Mouse (Mus musculus): ENCODE data around the gene Zbtb48. TPM values are rescaled to one million over a fixed set of nuclear protein-coding genes. Genes with fewer than 3 reads are reported as not detected.

Zbtb48 gene
- polyA plus RNA-seq, 2 experiments, result 25.4 to 41.5 TPM

DNA sequence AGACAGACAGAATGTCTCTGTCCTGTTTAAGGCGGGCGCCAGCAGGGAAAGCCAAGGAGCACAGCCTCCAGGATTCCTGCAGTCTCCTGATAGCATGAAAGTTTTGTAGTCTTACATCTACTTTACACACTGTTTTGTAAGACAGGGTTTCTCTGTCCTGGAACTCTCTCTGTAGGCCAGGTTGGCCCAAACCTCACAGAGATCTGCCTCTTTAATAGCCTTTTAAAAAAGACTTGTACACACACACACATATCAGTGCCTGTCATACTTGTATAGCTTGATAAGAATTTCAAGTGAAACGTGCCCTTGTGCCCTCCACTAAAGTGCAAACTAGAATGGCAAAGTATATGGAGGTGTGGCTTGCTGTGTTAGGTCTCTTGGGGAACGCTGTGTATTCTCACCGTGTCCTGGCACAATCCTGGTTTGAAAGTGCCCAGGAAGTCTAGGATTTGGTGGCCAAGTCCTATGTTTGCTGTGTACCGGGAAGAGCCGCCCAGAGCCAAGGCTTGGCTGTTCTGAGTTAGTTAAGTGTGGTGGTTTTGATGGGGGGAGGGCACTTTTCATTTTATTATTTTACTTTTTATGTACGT is 16.2 kb downstream of the Zbtb48 start:
- peaks cover 28% of the 10 kb centered on the region for H3K4me1 ChIP-seq (ENCODE audit: control insufficient read depth, insufficient read depth, low read length)
- H3K27me3 ChIP-seq (ENCODE audit: control insufficient read depth, insufficient read depth, low read length), result no peaks in the 10 kb centered on the region
- no peak for TF ChIP-seq POLR2A (IDR thresholded peaks at IDR 0.05; ENCODE audit: borderline replicate concordance, extremely low read depth, insufficient read depth, insufficient read length)
- H3K36me3 ChIP-seq (ENCODE audit: control insufficient read depth, insufficient read depth, low read length), result peaks cover 37% of the 10 kb centered on the region
- DNase-seq (ENCODE audit: low spot score) (no peak), ATAC-seq (ENCODE audit: low FRiP score, low read depth) (no peak)
- no peak overlapping the region for H3K27ac ChIP-seq (replicated peaks; ENCODE audit: low read depth, low read length)
- peak overlapping the region; percentile 74 for H3K9ac ChIP-seq (ENCODE audit: low read depth, low read length, severe bottlenecking)
- H3K9me3 ChIP-seq (ENCODE audit: control insufficient read depth, low read length), result no peaks in the 10 kb centered on the region
- H3K4me3 ChIP-seq (replicated peaks; ENCODE audit: low read length), result peak overlapping the region; percentile 81
- peak overlapping the region; percentile 100 for H3K4me2 ChIP-seq (replicated peaks; ENCODE audit: low read depth, low read length, severe bottlenecking)
- whole genome bisulfite sequencing, result 76% methylated on average over 8 of the region's 8 CpGs

DNA sequence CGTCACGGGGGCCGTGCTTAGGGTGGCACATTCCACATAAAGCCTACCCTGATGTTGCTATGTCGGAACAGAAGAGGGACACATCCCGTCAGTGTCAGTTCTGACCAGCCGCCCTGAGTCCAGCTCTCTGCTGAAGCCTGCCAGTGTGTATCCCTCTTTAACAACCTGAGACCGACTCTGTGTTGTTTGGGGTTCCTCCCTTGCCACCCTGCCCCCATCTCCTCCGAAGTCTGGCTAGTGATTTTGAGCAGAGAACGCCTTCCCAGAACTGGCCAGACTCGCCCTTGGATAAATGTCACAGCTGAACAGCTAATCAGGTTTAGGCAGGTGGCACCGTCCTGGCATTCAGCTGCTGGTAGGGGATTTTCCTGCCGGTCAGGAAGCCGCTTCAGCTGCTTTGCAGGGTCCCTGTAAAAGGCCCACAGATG is 16.8 kb downstream of the Zbtb48 start:
- Histone ChIP-seq H3K4me1 (ENCODE audit: control insufficient read depth, insufficient read depth, low read length) (peaks cover 28% of the 10 kb centered on the region), H3K9me3 (ENCODE audit: control insufficient read depth, low read length) (no peaks in the 10 kb centered on the region), H3K27ac (replicated peaks; ENCODE audit: low read depth, low read length) (no peak overlapping the region; the same call in 1 of the 2 replicates), H3K36me3 (ENCODE audit: control insufficient read depth, insufficient read depth, low read length) (peaks cover 32% of the 10 kb centered on the region), H3K27me3 (ENCODE audit: control insufficient read depth, insufficient read depth, low read length) (no peaks in the 10 kb centered on the region), H3K4me2 (replicated peaks; ENCODE audit: low read depth, low read length, severe bottlenecking) (peak overlapping the region; percentile 100), H3K9ac (ENCODE audit: low read depth, low read length, severe bottlenecking) (peak overlapping the region; percentile 74), H3K4me3 (replicated peaks; ENCODE audit: low read length) (peak overlapping the region; percentile 81)
- ATAC-seq (ENCODE audit: low FRiP score, low read depth) (no peak), DNase-seq (ENCODE audit: low spot score) (no peak)
- 16% methylated on average over 13 of the region's 13 CpGs for WGBS
- no peak for TF ChIP-seq POLR2A (IDR thresholded peaks at IDR 0.05; ENCODE audit: borderline replicate concordance, extremely low read depth, insufficient read depth, insufficient read length)

DNA sequence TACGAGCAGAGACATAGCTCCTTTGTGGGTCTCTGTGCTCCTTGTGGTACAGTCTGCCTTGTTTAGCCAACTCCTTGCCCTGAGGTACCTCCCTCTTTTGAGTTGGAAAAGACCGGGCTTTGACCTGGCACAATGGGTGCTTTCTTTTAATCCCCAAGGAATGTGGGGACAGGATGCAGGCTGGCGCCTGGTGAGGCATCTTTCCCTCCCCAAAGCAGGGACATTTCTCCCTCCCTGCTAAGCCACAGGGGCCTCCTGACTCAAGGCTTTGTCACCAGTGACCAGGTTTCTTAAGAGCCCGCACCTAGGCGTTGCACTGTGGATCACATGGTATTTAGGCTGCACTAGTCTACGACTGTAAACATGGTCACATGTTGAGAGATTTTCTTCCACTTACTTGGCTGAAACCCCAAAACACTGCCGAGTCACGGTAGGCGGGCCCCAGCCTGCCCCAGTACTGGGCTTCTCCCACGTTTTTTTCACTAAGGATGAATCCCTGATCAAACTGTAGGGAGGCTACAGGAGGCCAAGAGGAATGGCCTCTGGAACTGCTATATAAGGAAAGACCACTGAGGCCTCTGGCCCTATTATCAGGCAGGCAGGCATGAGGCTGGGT is 17.3 kb downstream of the Zbtb48 start:
- Histone ChIP-seq H3K4me3 (replicated peaks; ENCODE audit: low read length) (peak overlapping the region; percentile 81), H3K27ac (replicated peaks; ENCODE audit: low read depth, low read length) (peak overlapping the region; percentile 87), H3K4me1 (ENCODE audit: control insufficient read depth, insufficient read depth, low read length) (peaks cover 28% of the 10 kb centered on the region), H3K4me2 (replicated peaks; ENCODE audit: low read depth, low read length, severe bottlenecking) (peak overlapping the region; percentile 100), H3K9me3 (ENCODE audit: control insufficient read depth, low read length) (no peaks in the 10 kb centered on the region), H3K27me3 (ENCODE audit: control insufficient read depth, insufficient read depth, low read length) (no peaks in the 10 kb centered on the region), H3K36me3 (ENCODE audit: control insufficient read depth, insufficient read depth, low read length) (peaks cover 27% of the 10 kb centered on the region), H3K9ac (ENCODE audit: low read depth, low read length, severe bottlenecking) (peak overlapping the region; percentile 74)
- WGBS, result 2% methylated on average over 10 of the region's 10 CpGs
- TF ChIP-seq POLR2A (IDR thresholded peaks at IDR 0.05; ENCODE audit: borderline replicate concordance, extremely low read depth, insufficient read depth, insufficient read length), result no peak
- no peak for ATAC-seq (ENCODE audit: low FRiP score, low read depth)
- DNase-seq (ENCODE audit: low spot score), result peak; percentile 50

DNA sequence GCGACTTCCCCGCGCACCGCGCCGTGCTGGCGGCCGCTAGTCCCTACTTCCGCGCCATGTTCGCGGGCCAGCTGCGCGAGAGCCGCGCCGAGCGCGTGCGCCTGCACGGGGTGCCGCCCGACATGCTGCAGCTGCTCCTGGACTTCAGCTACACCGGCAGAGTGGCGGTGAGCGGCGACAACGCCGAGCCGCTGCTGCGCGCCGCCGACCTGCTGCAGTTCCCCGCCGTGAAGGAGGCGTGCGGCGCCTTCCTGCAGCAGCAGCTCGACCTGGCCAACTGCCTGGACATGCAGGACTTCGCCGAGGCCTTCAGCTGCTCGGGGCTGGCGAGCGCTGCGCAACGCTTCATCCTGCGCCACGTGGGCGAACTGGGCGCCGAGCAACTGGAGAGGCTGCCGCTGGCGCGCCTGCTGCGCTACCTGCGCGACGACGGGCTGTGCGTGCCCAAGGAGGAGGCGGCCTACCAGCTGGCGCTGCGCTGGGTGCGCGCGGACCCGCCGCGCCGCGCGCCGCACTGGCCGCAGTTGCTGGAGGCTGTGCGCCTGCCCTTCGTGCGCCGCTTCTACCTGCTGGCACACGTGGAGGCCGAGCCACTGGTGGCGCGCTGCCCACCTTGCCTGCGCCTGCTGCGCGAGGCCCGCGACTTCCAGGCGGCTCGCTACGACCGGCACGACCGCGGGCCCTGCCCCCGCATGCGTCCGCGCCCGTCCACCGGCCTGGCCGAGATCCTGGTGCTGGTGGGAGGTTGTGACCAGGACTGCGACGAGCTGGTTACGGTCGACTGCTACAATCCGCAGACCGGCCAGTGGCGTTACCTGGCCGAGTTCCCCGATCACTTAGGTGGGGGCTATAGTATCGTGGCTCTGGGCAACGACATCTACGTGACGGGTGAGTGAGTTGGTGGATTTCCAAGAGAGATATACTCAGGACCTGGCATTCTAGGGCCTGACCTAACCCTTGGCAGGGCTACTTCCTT is 18.1 kb downstream of the Zbtb48 start:
- peak overlapping the region; percentile 100 for H3K4me2 ChIP-seq (replicated peaks; ENCODE audit: low read depth, low read length, severe bottlenecking)
- H3K27ac ChIP-seq (replicated peaks; ENCODE audit: low read depth, low read length), result peak overlapping the region; percentile 87
- DNase-seq (ENCODE audit: low spot score), result no peak
- peak; percentile 79 for ATAC-seq (ENCODE audit: low FRiP score, low read depth)
- WGBS, result under 1% methylated on average over 67 of the region's 115 CpGs
- H3K27me3 ChIP-seq (ENCODE audit: control insufficient read depth, insufficient read depth, low read length), result no peaks in the 10 kb centered on the region
- peak overlapping the region; percentile 74 for H3K9ac ChIP-seq (ENCODE audit: low read depth, low read length, severe bottlenecking)
- H3K36me3 ChIP-seq (ENCODE audit: control insufficient read depth, insufficient read depth, low read length), result peaks cover 19% of the 10 kb centered on the region
- TF ChIP-seq POLR2A (IDR thresholded peaks at IDR 0.05; ENCODE audit: borderline replicate concordance, extremely low read depth, insufficient read depth, insufficient read length), result 0 out of 2 replicates have a peak, but pooled peaks have one; percentile 23
- H3K9me3 ChIP-seq (ENCODE audit: control insufficient read depth, low read length), result no peaks in the 10 kb centered on the region
- peak overlapping the region; percentile 81 for H3K4me3 ChIP-seq (replicated peaks; ENCODE audit: low read length)
- H3K4me1 ChIP-seq (ENCODE audit: control insufficient read depth, insufficient read depth, low read length), result peaks cover 28% of the 10 kb centered on the region

DNA sequence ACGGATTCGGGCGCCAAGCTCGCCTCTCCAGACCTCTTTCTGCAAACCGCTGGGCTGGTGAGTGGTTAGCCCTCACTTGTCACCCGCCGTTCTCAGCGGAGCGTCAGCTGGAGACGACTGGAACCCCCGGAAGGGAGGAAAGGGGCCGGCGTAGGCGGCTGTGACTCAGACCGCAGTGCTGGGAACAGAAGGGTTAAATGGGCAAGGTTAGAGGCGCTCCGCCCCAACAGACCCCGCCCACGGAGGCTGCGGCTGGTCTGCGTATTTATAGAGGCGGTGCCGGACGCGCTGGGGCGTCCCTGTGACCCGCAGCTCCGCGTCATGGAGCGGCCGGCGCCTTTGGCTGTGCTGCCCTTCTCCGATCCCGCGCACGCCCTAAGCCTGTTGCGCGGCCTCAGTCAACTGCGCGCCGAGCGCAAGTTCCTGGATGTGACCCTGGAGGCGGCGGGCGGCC is 18.8 kb downstream of the Zbtb48 start, which contains the start of gene Klhl21:
Gene Klhl21 (plus strand): TSS at position 182 of the 454 bp plus-strand sequence.
- DNase-seq (ENCODE audit: low spot score), result peak; percentile 96
- Histone ChIP-seq H3K27me3 (ENCODE audit: control insufficient read depth, insufficient read depth, low read length) (no peaks in the 10 kb centered on the region), H3K27ac (replicated peaks; ENCODE audit: low read depth, low read length) (peak within 1 kb of the TSS; percentile 87), H3K9me3 (ENCODE audit: control insufficient read depth, low read length) (no peaks in the 10 kb centered on the region), H3K4me3 (replicated peaks; ENCODE audit: low read length) (peak within 1 kb of the TSS; percentile 81), H3K4me2 (replicated peaks; ENCODE audit: low read depth, low read length, severe bottlenecking) (peak within 1 kb of the TSS; percentile 100), H3K4me1 (ENCODE audit: control insufficient read depth, insufficient read depth, low read length) (peaks cover 28% of the 10 kb centered on the region), H3K36me3 (ENCODE audit: control insufficient read depth, insufficient read depth, low read length) (peaks cover 13% of the 10 kb centered on the region), H3K9ac (ENCODE audit: low read depth, low read length, severe bottlenecking) (peak within 1 kb of the TSS; percentile 74)
- 1% methylated on average over 41 of the region's 45 CpGs for WGBS
- peak; percentile 69; the same call in 1 of the 2 replicates for TF ChIP-seq POLR2A (IDR thresholded peaks at IDR 0.05; ENCODE audit: borderline replicate concordance, extremely low read depth, insufficient read depth, insufficient read length)
- peak; percentile 90 for ATAC-seq (ENCODE audit: low FRiP score, low read depth)

Measured in limb, embryonic 14.5 days (tissue).